Mouse (Mus musculus) lung, postnatal 25 days (tissue): ENCODE data around the gene Hspb7.

Source experiments
- DNase-seq: peaks from one replicate; pipeline ENCODE4 v3.0.0; 2022; ENCODE audit warnings: low spot score

The Hspb7 gene

DNA sequence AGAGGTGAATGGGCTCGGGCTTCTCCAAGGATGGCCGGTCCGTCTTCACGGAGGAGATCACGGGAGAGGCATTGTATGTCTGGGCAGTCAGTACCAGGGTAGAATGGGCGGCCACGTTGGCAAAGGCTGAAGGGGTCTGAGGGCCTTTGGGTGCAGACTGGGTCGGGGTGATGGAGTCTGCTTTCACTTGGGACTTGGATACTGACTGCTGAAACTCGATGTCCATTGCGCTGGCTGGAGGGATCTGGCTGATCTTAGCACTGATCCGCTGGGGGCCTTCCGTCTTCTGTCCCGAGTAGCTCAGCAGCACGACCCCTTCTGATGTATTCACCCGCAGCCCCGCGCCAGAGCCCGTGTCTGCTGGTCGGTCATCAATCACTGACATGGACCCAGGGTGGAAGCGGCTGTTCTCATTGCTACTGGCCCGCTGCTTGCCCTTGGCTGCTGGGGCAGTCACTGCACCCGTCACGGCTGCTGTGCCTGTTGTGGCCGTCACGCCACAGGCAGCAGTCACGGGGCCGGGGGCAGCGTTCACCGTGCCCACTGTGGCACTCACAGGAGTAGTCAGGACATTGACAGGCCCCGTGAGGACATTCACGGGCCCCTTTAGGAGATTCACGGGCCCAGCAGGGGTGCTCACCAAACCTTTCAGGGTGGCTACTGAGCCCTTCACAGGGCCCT, 52.2 kb downstream of the Hspb7 start:
- DNase-seq = no peak

DNA sequence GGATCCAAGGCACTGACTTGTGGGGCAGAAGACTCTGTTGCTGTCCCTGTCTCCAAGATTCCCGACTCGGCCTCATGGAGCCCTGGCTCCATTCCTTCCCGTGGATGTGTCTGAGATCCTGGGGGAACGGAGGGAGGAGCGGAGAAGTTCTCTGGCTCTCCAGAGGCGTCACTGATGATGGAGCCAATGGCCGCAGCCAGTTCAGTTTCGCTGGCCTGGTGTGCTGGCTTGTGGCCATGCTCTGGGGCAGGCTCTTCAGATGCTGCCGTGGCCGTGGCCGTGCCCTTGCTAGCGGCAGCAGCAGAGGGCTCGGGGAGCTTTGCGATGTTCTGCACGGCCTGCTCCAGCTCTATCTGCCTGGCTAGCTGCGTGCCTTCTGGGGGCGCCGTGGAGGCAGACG, 53.9 kb downstream of the Hspb7 start:
- no peak for DNase-seq
